Mouse (Mus musculus) limb, embryonic 14.5 days (tissue): ENCODE data around the gene Pcdh8. TPM values are rescaled to one million over a fixed set of nuclear protein-coding genes. Genes with fewer than 3 reads are reported as not detected.

ENCODE experiments used
- ATAC-seq: fragments of 200-750 bp; cut with Nextera tagmentation; 2 replicates; pipeline ENCODE4 v1.8.0; 2017; ENCODE audit warnings: low read depth, moderate number of reproducible peaks, moderate TSS enrichment; ENCODE audit not compliant: low FRiP score
- DNase-seq: peaks from one replicate; pipeline ENCODE4 v3.0.0-alpha.2; 2015; ENCODE audit warnings: low spot score
- H3K27ac ChIP-seq: fragments of 300-500 bp; sonication (generic); replicated peaks from 2 replicates; pipeline ENCODE4 v1.5.1; 2014; ENCODE audit warnings: low read depth, mild to moderate bottlenecking, low read length, moderate library complexity, mixed read lengths
- H3K27me3 ChIP-seq: fragments of 300-500 bp; sonication (generic); 2 replicates; pipeline ENCODE4 v1.6.1; 2014; ENCODE audit warnings: low read length, mixed read lengths; ENCODE audit not compliant: control insufficient read depth, insufficient read depth
- H3K36me3 ChIP-seq: fragments of 300-500 bp; sonication (generic); 2 replicates; pipeline ENCODE4 v1.6.1; 2014; ENCODE audit warnings: mild to moderate bottlenecking, low read length, moderate library complexity, mixed read lengths; ENCODE audit not compliant: control insufficient read depth, insufficient read depth
- H3K4me1 ChIP-seq: fragments of 300-500 bp; sonication (generic); 2 replicates; pipeline ENCODE4 v1.6.1; 2014; ENCODE audit warnings: antibody characterized with exemption, low read length, mixed read lengths; ENCODE audit not compliant: control insufficient read depth, insufficient read depth
- H3K4me2 ChIP-seq: fragments of 300-500 bp; sonication (generic); replicated peaks from 2 replicates; pipeline ENCODE4 v1.6.1; 2014; ENCODE audit warnings: low read depth, mild to moderate bottlenecking, low read length, moderate library complexity; ENCODE audit not compliant: severe bottlenecking
- H3K4me3 ChIP-seq: fragments of 300-500 bp; sonication (generic); replicated peaks from 2 replicates; pipeline ENCODE4 v1.5.1; 2014; ENCODE audit warnings: low read length
- H3K9ac ChIP-seq: fragments of 300-500 bp; sonication (generic); 2 replicates; pipeline ENCODE4 v1.6.1; 2014; ENCODE audit warnings: mild to moderate bottlenecking, low read depth, low read length, moderate library complexity; ENCODE audit not compliant: severe bottlenecking
- H3K9me3 ChIP-seq: fragments of 300-500 bp; sonication (generic); 2 replicates; pipeline ENCODE4 v1.6.1; 2016; ENCODE audit warnings: low read length; ENCODE audit not compliant: control insufficient read depth
- POLR2A ChIP-seq: fragments of 200-500 bp; IDR thresholded peaks from 2 replicates; pipeline ENCODE4 v1.8.0; 2012; ENCODE audit warnings: inconsistent platforms, mild to moderate bottlenecking, moderate library complexity, borderline replicate concordance; ENCODE audit not compliant: insufficient read depth, insufficient read length; ENCODE audit errors: extremely low read depth
- WGBS: fragments of 180-500 bp; shearing (Covaris S2); extraction: QIAGEN DNeasy Blood & Tissue Kit; methylation state at CpG from one replicate; pipeline ENCODE4 v1.1.7; 2014; 5-methylcytosine and 5-hydroxymethylcytosine counted together
- polyA plus RNA-seq, 2 experiments: library from polyadenylated mRNA; depleted of rRNA in 1 of 2; stranded (reverse) in 1 of 2; unstranded in 1 of 2; fragments of >200 nt; fragmentation: Nextera tagmentation in 1 of 2; extraction: Ambion mirVana in 1 of 2; gene quantifications; 2 replicates each; pipeline versions ENCODE4 v1.2.1 to v1.2.3; 2012 to 2014

Pcdh8 gene
- polyA plus RNA-seq, 2 experiments, result 5.7 TPM

GRCm38 (mm10) chr14:79788656-79789204 is 17.6 kb upstream of the Pcdh8 start:
- peaks cover 8% of the 10 kb centered on the region; the same call in 1 of the 2 replicates for H3K27me3 ChIP-seq
- no peaks in the 10 kb centered on the region for H3K9me3 ChIP-seq
- ATAC-seq, result no peak
- DNase-seq, result no peak
- H3K4me1 ChIP-seq, result 0 out of 2 replicates have a peak, but pooled peaks cover 3% of the 10 kb centered on the region
- TF ChIP-seq POLR2A, result no peak
- no peak overlapping the region for H3K4me3 ChIP-seq
- 61% methylated on average over 2 of the region's 2 CpGs for WGBS
- no peaks in the 10 kb centered on the region for H3K36me3 ChIP-seq
- H3K9ac ChIP-seq, result no peak overlapping the region
- H3K27ac ChIP-seq, result no peak overlapping the region
- H3K4me2 ChIP-seq, result no peak overlapping the region

- WGBS, result 60% methylated on average over 6 of the region's 6 CpGs
- Histone ChIP-seq H3K36me3 (no peaks in the 10 kb centered on the region), H3K4me2 (no peak overlapping the region), H3K4me3 (no peak overlapping the region), H3K27me3 (peaks cover 8% of the 10 kb centered on the region; the same call in 1 of the 2 replicates), H3K27ac (no peak overlapping the region), H3K9me3 (no peaks in the 10 kb centered on the region), H3K9ac (no peak overlapping the region), H3K4me1 (0 out of 2 replicates have a peak, but pooled peaks cover 3% of the 10 kb centered on the region)
- no peak for TF ChIP-seq POLR2A
- no peak for DNase-seq
- no peak for ATAC-seq
Observed at GRCm38 (mm10) chr14:79787918-79788317, 16.8 kb upstream of the Pcdh8 start.

GRCm38 (mm10) chr14:79785400-79785799 is 14.3 kb upstream of the Pcdh8 start:
- no peak for TF ChIP-seq POLR2A
- no peak overlapping the region for H3K27ac ChIP-seq
- DNase-seq (peak; percentile 60), ATAC-seq (no peak)
- H3K27me3 ChIP-seq, result peaks cover 2% of the 10 kb centered on the region
- 29% methylated on average over 4 of the region's 4 CpGs for WGBS
- 0 out of 2 replicates have a peak, but pooled peaks cover 3% of the 10 kb centered on the region for H3K4me1 ChIP-seq
- H3K36me3 ChIP-seq, result no peaks in the 10 kb centered on the region
- no peaks in the 10 kb centered on the region for H3K9me3 ChIP-seq
- H3K9ac ChIP-seq, result no peak overlapping the region
- no peak overlapping the region for H3K4me3 ChIP-seq
- no peak overlapping the region for H3K4me2 ChIP-seq

- Histone ChIP-seq H3K36me3 (no peaks in the 10 kb centered on the region), H3K4me1 (no peaks in the 10 kb centered on the region), H3K9ac (no peak overlapping the region), H3K27me3 (peaks cover 18% of the 10 kb centered on the region), H3K9me3 (no peaks in the 10 kb centered on the region), H3K4me3 (no peak overlapping the region), H3K27ac (no peak overlapping the region), H3K4me2 (no peak overlapping the region)
- no peak for TF ChIP-seq POLR2A
- WGBS, result 91% methylated on average over 1 of the region's 1 CpGs
- DNase-seq (no peak), ATAC-seq (no peak)
Observed at GRCm38 (mm10) chr14:79780889-79781288, 9.8 kb upstream of the Pcdh8 start.

GRCm38 (mm10) chr14:79780332-79780731 is 9.2 kb upstream of the Pcdh8 start:
- ATAC-seq (no peak), DNase-seq (no peak)
- no peak overlapping the region for H3K9ac ChIP-seq
- H3K4me3 ChIP-seq, result no peak overlapping the region
- no peak for TF ChIP-seq POLR2A
- no peaks in the 10 kb centered on the region for H3K9me3 ChIP-seq
- H3K4me2 ChIP-seq, result no peak overlapping the region
- no peak overlapping the region for H3K27ac ChIP-seq
- H3K27me3 ChIP-seq, result peaks cover 24% of the 10 kb centered on the region
- H3K4me1 ChIP-seq, result no peaks in the 10 kb centered on the region
- no peaks in the 10 kb centered on the region for H3K36me3 ChIP-seq
- WGBS, result 31% methylated on average over 6 of the region's 6 CpGs
